8 mouse cellular contexts compared by ENCODE assay signal in genomic region chr2:43722446-43723103, GRCm38 (mm10). TPM values are rescaled to one million over a fixed set of nuclear protein-coding genes. Genes with fewer than 3 reads are reported as not detected.
DNase-seq lines count a peak whose midpoint lies in the region; ATAC-seq and TF ChIP-seq lines count a peak whose summit lies in the region.

No protein-coding gene starts in this region.

- no peak overlapping the region for H3K4me3 ChIP-seq in bone marrow, adult 2 months (replicated peaks; ENCODE audit: control insufficient read depth, low read depth, low read length)
- 0 out of 2 replicates have a peak overlapping the region, but pooled peaks have one; percentile 11 for H3K4me3 ChIP-seq in heart, embryonic 15.5 days
- H3K4me3 ChIP-seq in liver, adult 2 months (ENCODE audit: insufficient read depth, low read depth, low read length), result no peak overlapping the region
- H3K4me3 ChIP-seq in stomach, embryonic 16.5 days (replicated peaks; ENCODE audit: low read length), result no peak overlapping the region

- DNase-seq in CD4-positive, CD25-positive, alpha-beta regulatory T cell, adult 2 months (ENCODE audit: low read depth, low spot score), result peak; percentile 87
- DNase-seq in kidney, postnatal 10 days, result peak; percentile 77
- peak; percentile 30 for DNase-seq in liver, adult 2 months (ENCODE audit: extremely low read depth, low read depth, low spot score)

- H3K36me3 ChIP-seq in heart, embryonic 15.5 days, result no peaks in the 10 kb centered on the region
- H3K36me3 ChIP-seq in liver, adult 2 months (ENCODE audit: control insufficient read depth, insufficient read depth, low read length), result no peaks in the 10 kb centered on the region
- H3K36me3 ChIP-seq in stomach, embryonic 16.5 days (ENCODE audit: control insufficient read depth, insufficient read depth, low read length), result no peaks in the 10 kb centered on the region

- TF ChIP-seq POLR2A in bone marrow, adult 2 months (IDR thresholded peaks at IDR 0.05; ENCODE audit: borderline replicate concordance, control insufficient read depth, low read depth, low read length), result no peak
- no peak for TF ChIP-seq POLR2A in liver, adult 2 months (IDR thresholded peaks at IDR 0.05; ENCODE audit: extremely low read depth, insufficient read depth, low read length)

- ATAC-seq in erythroblast, adult 5-6 weeks (replicated peaks; ENCODE audit: low FRiP score, poor library complexity, severe bottlenecking), result peak; percentile 72
- no peak for ATAC-seq in heart, embryonic 15.5 days (replicated peaks; ENCODE audit: insufficient number of reproducible peaks, insufficient read depth, low FRiP score, low read depth)
- ATAC-seq in monocyte, adult 5-6 weeks (replicated peaks; ENCODE audit: insufficient number of reproducible peaks, low FRiP score, low TSS enrichment, poor library complexity, severe bottlenecking), result peak; percentile 62
- peak; percentile 64; the same call in 1 of the 2 replicates for ATAC-seq in stomach, embryonic 16.5 days (ENCODE audit: insufficient read depth, low FRiP score)

- H3K4me2 ChIP-seq in heart, embryonic 15.5 days, result peak overlapping the region; percentile 52
- H3K4me2 ChIP-seq in stomach, embryonic 16.5 days (ENCODE audit: low read depth, low read length), result peak overlapping the region; percentile 42

- no peak overlapping the region; the same call in 1 of the 2 replicates for H3K9ac ChIP-seq in heart, embryonic 15.5 days
- H3K9ac ChIP-seq in liver, adult 2 months (ENCODE audit: low read depth, low read length), result no peak overlapping the region
- H3K9ac ChIP-seq in stomach, embryonic 16.5 days (ENCODE audit: low read length), result no peak overlapping the region

- WGBS in bone marrow, adult 2 months, result 19% methylated on average over 14 of the region's 14 CpGs
- WGBS in heart, embryonic 15.5 days, result 17% methylated on average over 14 of the region's 14 CpGs
- WGBS in liver, adult 2 months, result 14% methylated on average over 14 of the region's 14 CpGs
- 16% methylated on average over 14 of the region's 14 CpGs for WGBS in stomach, embryonic 16.5 days

- TF ChIP-seq CTCF in bone marrow, adult 2 months (IDR thresholded peaks at IDR 0.05; ENCODE audit: control insufficient read depth, insufficient read depth, low read length), result peak; percentile 43; the same call in 1 of the 2 replicates
- TF ChIP-seq CTCF in liver, adult 2 months (IDR thresholded peaks at IDR 0.05; ENCODE audit: low read depth, low read length), result peak; percentile 65

- no peak overlapping the region for H3K27ac ChIP-seq in bone marrow, adult 2 months (ENCODE audit: control insufficient read depth, insufficient read depth, low read depth, low read length, poor library complexity)
- H3K27ac ChIP-seq in heart, embryonic 15.5 days, result no peak overlapping the region
- no peak overlapping the region for H3K27ac ChIP-seq in liver, adult 2 months (replicated peaks; ENCODE audit: insufficient read depth, low read depth, low read length)
- H3K27ac ChIP-seq in stomach, embryonic 16.5 days (ENCODE audit: low read length), result no peak overlapping the region

- no peaks in the 10 kb centered on the region for H3K79me2 ChIP-seq in liver, adult 2 months (ENCODE audit: control insufficient read depth, insufficient read depth, low read length)

- H3K9me3 ChIP-seq in heart, embryonic 15.5 days (replicated peaks), result no peaks in the 10 kb centered on the region
- H3K9me3 ChIP-seq in stomach, embryonic 16.5 days (replicated peaks; ENCODE audit: control insufficient read depth, low read length), result no peaks in the 10 kb centered on the region

- H3K27me3 ChIP-seq in heart, embryonic 15.5 days, result no peaks in the 10 kb centered on the region
- H3K27me3 ChIP-seq in liver, adult 2 months (ENCODE audit: control insufficient read depth, insufficient read depth, low read length), result no peaks in the 10 kb centered on the region
- H3K27me3 ChIP-seq in stomach, embryonic 16.5 days (ENCODE audit: control insufficient read depth, insufficient read depth, low read length), result no peaks in the 10 kb centered on the region

- no peaks in the 10 kb centered on the region for H3K4me1 ChIP-seq in bone marrow, adult 2 months (ENCODE audit: control insufficient read depth, insufficient read depth, low read length)
- 0 out of 2 replicates have a peak, but pooled peaks cover 3% of the 10 kb centered on the region for H3K4me1 ChIP-seq in heart, embryonic 15.5 days (replicated peaks)
- no peaks in the 10 kb centered on the region for H3K4me1 ChIP-seq in liver, adult 2 months (ENCODE audit: control insufficient read depth, insufficient read depth, low read length)
- no peaks in the 10 kb centered on the region for H3K4me1 ChIP-seq in stomach, embryonic 16.5 days (ENCODE audit: control insufficient read depth, insufficient read depth, low read length)

RNA-seq across cellular contexts. Expression of gene Arhgap15, which starts 26.0 kb away (rescaled TPM):
- 7.3 and 14.5 TPM in 2 replicates for polyA plus RNA-seq in bone marrow, adult 2 months (2011; ENCODE audit: insufficient read depth, insufficient read length, low replicate concordance, missing spikeins)
- total RNA-seq in erythroblast, adult 5-6 weeks (2015; ENCODE audit: low replicate concordance), result 25.3 and 32.5 TPM in 2 replicates
- 17.0 and 41.4 TPM in 2 replicates for total RNA-seq in erythroblast, adult 5-6 weeks (2017; ENCODE audit: low replicate concordance)
- 1.4 and 3.4 TPM in 2 replicates for polyA plus RNA-seq in heart, embryonic 15.5 days (2015; fragmentation: Nextera tagmentation; extraction: Ambion mirVana)
- total RNA-seq in liver, adult 2 months (2014; rRNA removed), result 2.4 and 2.7 TPM in 2 replicates
- polyA plus RNA-seq in liver, adult 2 months (2012; rRNA removed), result 0.06 and 0.12 TPM in 2 replicates
- 182 to 204 TPM (median 191 TPM) in 3 replicates for total RNA-seq in monocyte, adult 5-6 weeks (2017)
- polyA plus RNA-seq in stomach, embryonic 16.5 days (2015; fragmentation: Nextera tagmentation; extraction: Ambion mirVana), result 2.2 and 2.8 TPM in 2 replicates

Comparison
In these comparisons a context has a peak if more than half of its experiments do, and no peak if none do; other contexts are left out.
1. DNase-seq: peak in every context shown above with its lines; median percentile 87 in CD4-positive, CD25-positive, alpha-beta regulatory T cell, adult 2 months; 77 in kidney, postnatal 10 days; 30 in liver, adult 2 months.